Mouse (Mus musculus) gastrocnemius, postnatal 25 days (tissue): ENCODE data around the gene Nxn. TPM values are rescaled to one million over a fixed set of nuclear protein-coding genes. Genes with fewer than 3 reads are reported as not detected.

Experiments used
- DNase-seq: peaks from one replicate; pipeline ENCODE4 v3.0.0; 2022
- total RNA-seq, 2 experiments: library from RNA; stranded (reverse); gene quantifications; 1 replicate in 1 of 2; 2 replicates in 1 of 2; pipeline ENCODE4 v1.2.3; 2021

Gene Nxn
- total RNA-seq, 2 experiments from 2014 or later: 25.6 to 32.0 TPM

GRCm38 (mm10) chr11:76363636-76364035 is 35.3 kb downstream of the Nxn start:
- DNase-seq: peak; percentile 27

DNA sequence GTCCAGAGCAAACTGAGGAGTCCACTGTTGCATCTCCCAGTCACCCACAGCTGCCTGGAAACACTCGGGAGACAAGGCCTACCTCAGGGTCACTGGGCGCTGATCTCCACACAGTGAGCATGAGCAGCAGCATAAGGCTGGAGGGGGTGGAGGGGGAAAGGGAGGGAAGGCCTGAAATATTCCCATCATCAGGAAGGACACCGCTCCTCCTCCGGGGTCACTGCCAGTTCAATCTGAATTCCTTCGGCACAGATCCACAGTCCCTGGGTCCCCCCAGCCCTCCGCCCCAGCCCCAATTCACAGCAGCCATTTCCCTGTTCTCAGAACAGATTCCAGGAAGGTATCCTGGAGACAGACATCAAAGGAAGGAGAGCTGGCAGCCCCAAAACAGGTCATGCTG is 35.8 kb downstream of the Nxn start:
- DNase-seq: peak; percentile 15

DNA sequence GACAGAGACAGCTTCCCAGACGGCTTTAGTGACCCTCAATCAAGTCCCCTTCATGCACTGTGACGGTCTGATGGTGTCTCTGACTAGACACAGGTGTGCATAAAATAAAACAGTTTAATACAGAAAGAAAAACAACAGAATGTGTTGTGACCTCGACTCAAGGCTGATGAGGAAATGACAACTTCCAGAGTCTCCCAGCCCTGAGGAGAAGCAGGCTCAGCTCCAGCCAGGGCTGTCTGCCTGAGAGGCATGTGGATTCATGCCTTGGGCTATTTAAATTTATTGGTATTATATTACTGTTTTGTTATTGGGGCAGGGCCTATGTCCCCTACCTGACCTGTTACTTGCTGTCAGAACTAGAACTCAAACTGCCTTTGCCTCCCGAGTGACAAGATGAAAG is 37.5 kb downstream of the Nxn start:
- DNase-seq: no peak

DNA sequence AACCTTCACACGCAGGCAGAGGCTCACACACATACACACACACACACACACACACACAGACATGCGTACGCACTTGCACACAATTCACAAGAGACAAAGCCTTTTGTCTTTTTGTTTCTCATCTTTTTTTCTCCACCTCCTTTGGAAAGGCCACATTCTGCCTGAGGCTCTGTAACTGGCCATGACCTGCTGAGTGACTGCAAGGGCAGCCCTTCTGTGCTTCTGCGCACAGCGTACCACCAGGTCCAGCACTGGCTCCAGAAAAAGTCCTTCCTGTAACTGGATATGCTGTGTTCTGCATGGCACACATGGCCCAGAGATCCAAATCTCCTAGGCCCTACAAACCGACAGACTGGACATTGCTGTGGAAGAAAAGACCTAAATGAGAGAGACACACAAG is 38.7 kb downstream of the Nxn start:
- DNase-seq: no peak

DNA sequence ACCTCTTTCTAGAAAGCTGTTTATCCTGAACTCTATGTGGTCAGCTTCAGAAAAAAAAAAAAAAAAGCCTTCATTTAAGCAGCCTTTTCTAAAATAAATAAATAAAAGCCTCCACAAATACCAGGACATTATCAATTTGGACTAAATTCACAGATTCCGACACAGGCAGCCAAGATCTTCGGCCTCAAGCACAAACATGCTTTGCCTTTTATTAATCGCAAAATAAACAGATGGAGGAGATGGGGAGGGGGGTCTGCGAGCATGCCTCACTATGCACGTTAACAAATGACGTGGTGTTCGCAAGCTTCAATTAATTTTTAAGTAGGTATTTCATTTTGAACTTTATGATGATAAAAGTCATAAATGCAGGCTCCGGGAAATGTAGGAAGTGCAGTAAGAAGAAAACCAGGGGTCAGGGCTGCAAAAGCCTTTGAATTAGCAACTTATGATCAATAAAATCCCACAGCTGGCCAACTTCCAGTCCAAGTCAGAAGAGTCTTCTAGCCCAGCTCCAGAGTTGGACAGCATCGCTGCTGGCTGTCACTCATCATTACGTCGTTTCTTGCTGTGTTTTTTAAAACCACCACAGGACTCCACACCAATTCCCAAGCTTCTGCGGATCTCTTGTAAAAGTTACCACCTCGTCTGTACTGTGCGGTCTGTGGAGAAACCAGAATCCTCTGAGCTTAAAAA is 40.2 kb downstream of the Nxn start:
- DNase-seq: no peak

GRCm38 (mm10) chr11:76357464-76357863 is 41.5 kb downstream of the Nxn start:
- DNase-seq: no peak

DNA sequence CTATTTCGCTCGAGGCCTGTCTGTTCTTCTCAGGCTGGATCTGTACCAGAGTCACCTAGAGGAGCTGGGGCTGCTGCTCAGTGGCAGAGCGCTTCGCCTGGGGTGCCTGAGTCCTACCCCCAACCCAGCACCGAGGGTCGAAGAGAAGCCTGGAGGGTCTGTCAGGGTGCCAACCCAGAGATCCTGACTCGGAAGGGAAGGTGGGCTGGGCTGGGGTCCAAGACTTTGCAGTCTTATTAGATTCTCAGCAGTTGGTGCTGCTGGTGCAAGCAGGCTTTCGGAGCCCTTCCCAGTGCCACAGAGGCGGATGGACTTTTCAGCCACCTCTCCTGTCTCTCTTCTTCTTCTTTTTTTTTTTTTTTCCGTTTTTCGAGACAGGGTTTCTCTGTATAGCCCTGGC is 42.8 kb downstream of the Nxn start:
- DNase-seq: no peak

GRCm38 (mm10) chr11:76355425-76355824 is 43.5 kb downstream of the Nxn start:
- no peak for DNase-seq

DNA sequence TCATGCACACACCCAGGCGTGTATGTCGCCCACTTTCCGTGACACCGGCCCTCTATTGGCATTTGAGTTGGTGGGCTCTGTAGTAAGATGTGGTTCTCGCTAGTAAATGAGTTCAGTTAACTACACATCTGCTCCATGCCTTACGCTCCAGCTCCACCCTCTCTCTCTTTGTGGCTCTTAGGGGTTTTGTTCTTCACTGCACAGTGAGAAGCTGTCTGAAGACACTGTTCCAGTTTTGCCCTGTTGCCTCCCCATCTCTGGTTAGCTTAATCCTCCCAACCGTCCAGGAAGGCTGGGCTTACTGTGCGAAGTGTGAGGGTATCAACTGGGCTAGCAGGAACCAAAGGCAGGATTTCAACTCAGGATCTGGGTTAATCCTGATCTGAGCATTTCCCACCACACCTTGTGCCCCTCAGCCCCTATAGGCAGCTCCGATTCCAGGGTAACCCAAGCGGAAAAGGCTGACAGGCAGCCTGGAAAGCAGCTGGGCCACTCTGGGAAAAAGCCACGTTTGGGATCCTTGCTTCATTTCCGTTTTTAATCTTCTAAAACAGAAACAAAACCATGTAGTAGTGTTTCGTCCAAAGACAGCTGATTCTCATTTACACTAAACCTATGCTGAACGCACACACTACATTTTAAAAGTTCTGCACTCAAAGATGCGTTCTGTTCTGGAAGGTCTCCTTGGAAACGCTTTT is 45.9 kb downstream of the Nxn start:
- DNase-seq: no peak

DNA sequence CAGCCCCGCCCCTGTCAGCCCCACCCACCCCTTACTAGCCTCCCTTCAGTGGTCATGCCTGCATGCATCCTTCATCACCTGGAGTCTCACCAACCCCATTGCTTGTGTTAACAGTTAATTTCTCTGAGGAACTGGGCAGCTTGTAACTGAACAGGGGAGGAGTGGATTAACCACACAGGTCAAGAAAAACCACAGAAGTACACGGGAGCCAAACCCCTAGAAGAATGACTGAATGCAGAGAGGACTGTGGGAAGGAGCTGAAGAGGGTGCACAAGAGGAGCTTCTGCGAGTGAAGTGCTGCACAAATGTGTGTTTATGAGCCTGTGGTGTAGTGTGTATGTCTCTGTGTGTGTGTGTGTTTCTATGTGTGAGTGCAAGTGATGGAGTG is 47.3 kb downstream of the Nxn start:
- no peak for DNase-seq

GRCm38 (mm10) chr11:76350931-76351623 is 47.9 kb downstream of the Nxn start:
- DNase-seq: no peak

- no peak for DNase-seq
Measured at GRCm38 (mm10) chr11:76349833-76350232, 49.1 kb downstream of the Nxn start.

GRCm38 (mm10) chr11:76347589-76347988 is 51.4 kb downstream of the Nxn start:
- DNase-seq: no peak

GRCm38 (mm10) chr11:76343031-76343430 is 55.9 kb downstream of the Nxn start:
- no peak for DNase-seq

DNA sequence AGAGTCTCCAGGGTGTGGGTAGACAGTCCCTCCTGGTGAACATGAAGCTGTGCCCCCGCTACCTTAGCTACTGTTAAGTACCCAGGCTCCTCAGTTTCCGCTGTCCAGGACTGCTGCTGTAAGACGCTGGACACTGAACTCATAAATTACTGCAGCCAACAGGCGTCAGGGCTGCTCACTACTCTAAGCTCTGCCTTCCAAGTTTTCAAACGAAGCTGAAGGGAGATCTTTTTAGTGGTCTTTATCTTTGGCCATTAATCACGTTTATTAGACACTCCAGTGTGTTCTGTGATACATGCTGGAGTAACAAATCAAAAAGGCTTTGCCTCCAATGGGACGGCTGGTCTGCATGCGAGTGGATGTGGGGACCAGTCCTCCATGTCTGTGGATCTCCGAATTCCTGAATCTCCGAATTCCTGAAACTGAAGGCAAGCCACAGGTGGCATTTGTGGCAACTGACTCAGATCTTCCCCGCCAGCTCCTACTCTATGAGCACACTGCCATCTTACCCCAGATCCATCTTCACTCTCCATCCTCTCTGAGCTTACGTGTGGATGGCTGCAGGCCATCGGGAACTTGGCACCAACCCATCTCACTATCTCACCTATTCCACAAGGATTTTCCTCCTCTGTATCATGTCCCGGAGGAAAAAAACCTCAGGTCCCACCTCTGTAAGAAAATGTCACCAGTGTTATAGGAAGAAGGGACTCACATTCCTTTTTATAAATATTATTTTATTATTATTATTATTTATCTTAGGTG is 56.9 kb downstream of the Nxn start:
- no peak for DNase-seq

- DNase-seq: no peak
Measured at GRCm38 (mm10) chr11:76341163-76341562, 57.8 kb downstream of the Nxn start.

DNA sequence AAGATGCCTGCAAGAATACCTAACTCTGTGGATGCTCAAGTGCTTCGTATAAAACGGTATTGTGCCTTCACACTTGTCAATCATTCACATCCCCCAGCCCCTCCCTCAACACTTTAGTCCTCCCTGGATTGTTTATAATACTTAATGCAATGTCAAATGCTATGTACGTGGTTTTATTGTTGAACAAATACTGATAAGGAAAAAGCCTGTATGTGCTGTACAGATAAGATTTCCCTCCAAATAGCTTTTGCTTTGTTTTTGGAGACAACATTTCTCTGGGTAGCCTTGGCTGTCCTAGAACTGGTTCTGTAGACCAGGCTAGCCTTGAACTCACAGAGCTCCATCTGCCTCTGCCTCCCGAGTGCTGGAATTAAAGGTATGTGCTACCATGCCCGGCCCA is 59.1 kb downstream of the Nxn start:
- no peak for DNase-seq

GRCm38 (mm10) chr11:76339141-76339540 is 59.8 kb downstream of the Nxn start:
- no peak for DNase-seq

GRCm38 (mm10) chr11:76338656-76339055 is 60.3 kb downstream of the Nxn start:
- no peak for DNase-seq

DNA sequence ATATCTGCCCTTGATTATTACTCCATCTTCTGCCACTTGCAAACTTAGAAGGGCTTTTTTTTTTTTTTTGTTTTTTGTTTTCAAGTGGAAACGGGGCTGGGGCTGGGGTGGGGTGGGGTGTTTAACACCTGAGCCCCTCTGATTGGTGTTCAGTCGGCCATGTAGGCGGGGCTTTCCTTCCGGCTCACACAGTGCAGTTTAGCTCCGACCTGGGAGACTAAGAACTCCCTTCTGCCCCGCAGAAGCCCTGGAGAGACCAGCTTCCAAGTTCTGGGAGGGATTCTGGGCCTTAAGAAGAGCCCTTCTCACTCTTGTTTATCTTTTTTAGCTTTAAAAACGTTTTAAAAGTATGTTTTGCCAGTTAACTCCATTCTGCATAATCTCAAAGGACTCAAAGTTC is 61.2 kb downstream of the Nxn start:
- DNase-seq: no peak

DNA sequence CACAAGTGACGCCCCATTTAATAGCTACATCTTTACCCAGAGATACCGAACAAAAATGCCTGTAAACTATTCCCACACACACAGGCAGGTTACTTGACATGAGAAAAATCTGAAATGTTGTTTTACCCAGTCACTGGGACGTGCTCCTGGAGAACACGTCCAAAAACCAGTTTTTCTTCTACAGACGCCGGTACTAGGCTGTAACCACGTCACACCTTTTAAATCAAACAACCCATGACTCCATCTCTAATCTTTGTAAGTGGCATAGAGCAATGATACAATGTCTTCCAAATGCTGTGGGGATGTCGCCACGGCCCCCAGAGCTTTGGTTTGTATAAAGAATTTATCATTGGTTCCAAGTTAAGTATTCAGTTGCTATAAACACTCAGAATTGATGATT is 61.7 kb downstream of the Nxn start:
- DNase-seq: no peak

- DNase-seq: no peak
Measured at GRCm38 (mm10) chr11:76336224-76336623, 62.7 kb downstream of the Nxn start.

DNA sequence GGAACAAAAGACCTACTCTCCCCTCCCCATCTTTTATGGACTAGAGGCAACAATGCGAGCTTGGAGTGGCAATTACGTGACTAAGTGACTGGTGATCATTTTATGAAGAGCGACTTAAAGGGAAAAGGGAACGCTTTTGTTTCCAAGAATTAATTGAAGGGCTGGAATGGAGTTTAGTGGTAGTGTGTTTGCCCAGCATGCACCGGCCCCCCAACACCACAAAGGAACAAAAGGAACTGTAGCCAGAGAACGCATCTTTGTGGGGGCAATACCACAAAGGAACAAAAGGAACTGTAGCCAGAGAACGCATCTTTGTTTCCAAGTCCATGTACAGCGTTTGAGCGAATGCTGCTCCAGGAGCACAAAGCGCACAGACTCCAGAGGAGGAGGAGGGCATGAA is 64.0 kb downstream of the Nxn start:
- no peak for DNase-seq
